Mouse (Mus musculus): ENCODE data around the gene Fnip2. TPM values are rescaled to one million over a fixed set of nuclear protein-coding genes. Genes with fewer than 3 reads are reported as not detected.

Fnip2 gene
- total and polyA plus RNA-seq, 3 experiments: 0.21 to 0.71 (median 0.31) TPM

- no peak for TF ChIP-seq KAT2A (IDR thresholded peaks at IDR 0.05; ENCODE audit: insufficient replicate concordance, low read length)
Measured at GRCm38 (mm10) chr3:79474911-79475310, 92.7 kb downstream of the Fnip2 start (continued).

GRCm38 (mm10) chr3:79472362-79472761, 95.2 kb downstream of the Fnip2 start:
- Histone ChIP-seq H3K79me2 (replicated peaks; ENCODE audit: control insufficient read depth, extremely low read depth, insufficient read depth, poor library complexity, severe bottlenecking) (no peaks in the 10 kb centered on the region), H3K36me3 (replicated peaks in 1 of 2; ENCODE audit: control insufficient read depth in 1 of 2, insufficient read depth in 1 of 2, low read length in 1 of 2) (no peaks in the 10 kb centered on the region)
- dilution Hi-C loops (cut with MboI; ENCODE audit: extremely low pct_ligation_motif_present, extremely low pct_unique_long_range_greater_than_20kb, low sequenced_read_pairs): no loop called here

GRCm38 (mm10) chr3:79469440-79469839, 98.2 kb downstream of the Fnip2 start:
- H3K79me2 ChIP-seq (replicated peaks; ENCODE audit: control insufficient read depth, extremely low read depth, insufficient read depth, poor library complexity, severe bottlenecking): no peaks in the 10 kb centered on the region
- dilution Hi-C loops (cut with MboI; ENCODE audit: extremely low pct_ligation_motif_present, extremely low pct_unique_long_range_greater_than_20kb, low sequenced_read_pairs) (no loop called here), in situ Hi-C loops (cut with MboI; ENCODE audit: low pct_ligation_motif_present, low pct_unique_long_range_greater_than_20kb, low sequenced_read_pairs) (loop anchor here (25.0 kb wide), 1 partner anchor 257 kb away; no protein-coding TSS in a partner anchor)
- H3K9ac ChIP-seq (ENCODE audit: insufficient read depth, low read depth): no peak overlapping the region
- no peak overlapping the region for H3K4me2 ChIP-seq (ENCODE audit: insufficient read depth, low read depth, poor library complexity, severe bottlenecking)
- TF ChIP-seq TBP (conservative IDR thresholded peaks at IDR 0.05; ENCODE audit: low read depth, low read length) (no peak), ETS1 (conservative IDR thresholded peaks at IDR 0.05; ENCODE audit: low read depth, low read length) (no peak), ELF1 (IDR thresholded peaks at IDR 0.05; ENCODE audit: low read depth, low read length) (no peak), ZMIZ1 (IDR thresholded peaks at IDR 0.05; ENCODE audit: low read depth, low read length) (no peak), CHD2 (IDR thresholded peaks at IDR 0.05; ENCODE audit: low read length) (no peak), MAFK (IDR thresholded peaks at IDR 0.05; ENCODE audit: insufficient replicate concordance, low read length) (no peak), MAZ (IDR thresholded peaks at IDR 0.05; ENCODE audit: low read depth, low read length) (no peak), ZNF384 (IDR thresholded peaks at IDR 0.05; ENCODE audit: low read depth, low read length) (no peak), PAX5 (IDR thresholded peaks at IDR 0.05; ENCODE audit: low read length) (no peak), CHD1 (IDR thresholded peaks at IDR 0.05; ENCODE audit: low read depth, low read length) (no peak), SIN3A (IDR thresholded peaks at IDR 0.05; ENCODE audit: low read length) (no peak), TCF12 (IDR thresholded peaks at IDR 0.05; ENCODE audit: low read depth, low read length) (no peak), RAD21 (IDR thresholded peaks at IDR 0.05; ENCODE audit: low read depth, low read length) (no peak), UBTF (IDR thresholded peaks at IDR 0.05; ENCODE audit: low read depth, low read length) (no peak), CTCF (conservative IDR thresholded peaks at IDR 0.05 in 1 of 2, IDR thresholded peaks at IDR 0.05 in 1 of 2; ENCODE audit: low read depth in 2 of 2, low read length in 2 of 2) (no peak), MYC (IDR thresholded peaks at IDR 0.05; ENCODE audit: low read depth, low read length) (no peak), ZKSCAN1 (IDR thresholded peaks at IDR 0.05; ENCODE audit: borderline replicate concordance, low read depth, low read length) (no peak)
- no peaks in the 10 kb centered on the region for H3K27me3 ChIP-seq (replicated peaks)
- no peaks in the 10 kb centered on the region for H3K9me3 ChIP-seq (replicated peaks; ENCODE audit: low read length)
- no peak for DNase-seq (ENCODE audit: extremely low read depth)
- no peaks in the 10 kb centered on the region for H3K36me3 ChIP-seq (replicated peaks in 1 of 2; ENCODE audit: control insufficient read depth in 1 of 2, insufficient read depth in 1 of 2, low read length in 1 of 2)
- H3K27ac ChIP-seq (ENCODE audit: insufficient read depth, low read depth): no peak overlapping the region
- H3K4me1 ChIP-seq (ENCODE audit: control insufficient read depth in 1 of 2, insufficient read depth in 2 of 2): no peaks in the 10 kb centered on the region
- H3K4me3 ChIP-seq (replicated peaks in 1 of 3; ENCODE audit: low read depth in 2 of 3, low read length in 2 of 3, poor library complexity in 1 of 3): no peak overlapping the region

More at GRCm38 (mm10) chr3:79472362-79472761, 95.2 kb downstream of the Fnip2 start:
- in situ Hi-C loops (cut with MboI; ENCODE audit: low pct_ligation_motif_present, low pct_unique_long_range_greater_than_20kb, low sequenced_read_pairs): loop anchor here (25.0 kb wide), 1 partner anchor 260 kb away; no protein-coding TSS in a partner anchor
- DNase-seq (ENCODE audit: extremely low read depth): no peak
- Histone ChIP-seq H3K4me2 (ENCODE audit: insufficient read depth, low read depth, poor library complexity, severe bottlenecking) (no peak overlapping the region), H3K9me3 (replicated peaks; ENCODE audit: low read length) (no peaks in the 10 kb centered on the region), H3K27ac (ENCODE audit: insufficient read depth, low read depth) (no peak overlapping the region), H3K9ac (ENCODE audit: insufficient read depth, low read depth) (no peak overlapping the region), H3K4me3 (replicated peaks in 1 of 3; ENCODE audit: low read depth in 2 of 3, low read length in 2 of 3, poor library complexity in 1 of 3) (no peak overlapping the region), H3K27me3 (replicated peaks) (no peaks in the 10 kb centered on the region), H3K4me1 (ENCODE audit: control insufficient read depth in 1 of 2, insufficient read depth in 2 of 2) (no peaks in the 10 kb centered on the region)
- TF ChIP-seq ELF1 (IDR thresholded peaks at IDR 0.05; ENCODE audit: low read depth, low read length): no peak

Data from CH12.LX (cell line).